Mouse (Mus musculus): ENCODE results near the gene Lamtor3. TPM values are rescaled to one million over a fixed set of nuclear protein-coding genes. Genes with fewer than 3 reads are reported as not detected.
"Not testable (repeated sequence)": the region's sequence is repeated elsewhere in the genome, so short reads cannot be mapped to it uniquely, and the experiment has no call there.

Lamtor3 gene
- polyA plus RNA-seq, 1 experiment from 2014 or later: 103 TPM

- Histone ChIP-seq H3K9ac (no peak overlapping the region), H3K27me3 (no peaks in the 10 kb centered on the region), H3K27ac (no peak overlapping the region), H3K9me3 (no peaks in the 10 kb centered on the region; the same call in 1 of the 2 replicates), H3K4me2 (no peak overlapping the region), H3K4me1 (no peaks in the 10 kb centered on the region), H3K4me3 (replicated peaks) (no peak overlapping the region), H3K36me3 (replicated peaks) (peaks cover 11% of the 10 kb centered on the region)
- WGBS: 92% methylated on average over 5 of the region's 5 CpGs
- no peak for ATAC-seq (ENCODE audit: low FRiP score)
These were observed 20.6 kb upstream of the Lamtor3 start for GRCm38 (mm10) chr3:137897685-137898084.

DNA sequence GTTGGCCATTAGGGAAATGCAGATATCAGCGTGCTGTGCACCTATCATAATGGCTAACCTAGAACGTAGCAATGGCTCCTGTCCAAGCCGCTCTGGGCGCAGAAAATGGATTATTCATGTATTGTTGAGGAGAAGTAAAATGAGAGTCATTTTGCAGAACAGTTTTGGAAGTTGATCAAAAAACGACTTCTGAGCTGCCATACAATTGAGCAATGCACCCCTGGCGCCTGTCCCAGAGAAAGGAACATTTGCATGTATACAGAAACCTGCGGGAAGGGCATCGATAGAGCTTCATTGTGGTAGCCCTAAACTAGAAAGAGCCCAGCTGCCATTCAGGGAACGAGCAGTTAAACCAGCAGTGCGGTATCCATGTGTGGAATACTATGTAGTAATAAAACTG, 18.2 kb upstream of the Lamtor3 start:
- ATAC-seq (ENCODE audit: low FRiP score): no peak
- H3K27ac ChIP-seq: no peak overlapping the region
- WGBS: 81% methylated on average over 10 of the region's 10 CpGs
- no peaks in the 10 kb centered on the region for H3K4me1 ChIP-seq
- H3K4me3 ChIP-seq (replicated peaks): no peak overlapping the region
- no peak overlapping the region for H3K9ac ChIP-seq
- peaks cover 5% of the 10 kb centered on the region for H3K36me3 ChIP-seq (replicated peaks)
- no peaks in the 10 kb centered on the region; the same call in 1 of the 2 replicates for H3K9me3 ChIP-seq
- H3K27me3 ChIP-seq: no peaks in the 10 kb centered on the region
- H3K4me2 ChIP-seq: no peak overlapping the region

DNA sequence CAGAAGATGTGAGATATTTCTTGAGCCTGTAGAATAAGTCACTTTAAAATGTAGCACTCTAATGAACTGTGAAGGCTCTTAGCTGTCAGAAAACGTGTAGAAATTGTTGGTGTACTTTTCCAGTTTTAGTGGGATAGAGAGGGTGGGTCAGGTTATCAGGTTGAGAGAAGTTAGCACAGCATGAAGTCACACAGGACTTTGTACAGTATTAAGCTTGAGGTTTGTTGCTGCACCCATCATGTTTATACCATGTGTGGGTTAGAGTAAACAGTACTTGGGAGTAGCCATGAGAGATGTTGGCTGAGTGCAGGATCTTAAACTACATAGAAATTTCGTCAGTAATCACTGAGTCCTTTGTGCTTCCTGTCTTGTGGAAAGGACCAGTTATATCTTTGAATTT, 5.2 kb upstream of the Lamtor3 start:
- no peaks in the 10 kb centered on the region for H3K27me3 ChIP-seq
- no peak for ATAC-seq (ENCODE audit: low FRiP score)
- H3K4me1 ChIP-seq: peaks cover 8% of the 10 kb centered on the region
- no peak overlapping the region for H3K27ac ChIP-seq
- no peak overlapping the region for H3K4me2 ChIP-seq
- H3K4me3 ChIP-seq (replicated peaks): no peak overlapping the region
- H3K36me3 ChIP-seq (replicated peaks): 0 out of 2 replicates have a peak, but pooled peaks cover 5% of the 10 kb centered on the region
- H3K9me3 ChIP-seq: no peaks in the 10 kb centered on the region
- 73% methylated on average over 2 of the region's 2 CpGs for WGBS
- no peak overlapping the region for H3K9ac ChIP-seq

- H3K4me2 ChIP-seq; H3K36me3 ChIP-seq (replicated peaks); H3K27ac ChIP-seq; H3K4me3 ChIP-seq (replicated peaks); H3K27me3 ChIP-seq; H3K9ac ChIP-seq; H3K9me3 ChIP-seq; ATAC-seq (ENCODE audit: low FRiP score): not testable (repeated sequence)
- peaks cover 15% of the 10 kb centered on the region for H3K4me1 ChIP-seq
- 80% methylated on average over 1 of the region's 1 CpGs for WGBS
These were observed 3.7 kb upstream of the Lamtor3 start for GRCm38 (mm10) chr3:137914567-137914966.

GRCm38 (mm10) chr3:137917694-137918171, 573 bp upstream of the Lamtor3 start:
- ATAC-seq (ENCODE audit: low FRiP score): peak; percentile 21; the same call in 1 of the 2 replicates
- H3K27me3 ChIP-seq: no peaks in the 10 kb centered on the region
- H3K4me1 ChIP-seq: peaks cover 16% of the 10 kb centered on the region
- 4% methylated on average over 12 of the region's 12 CpGs for WGBS
- peak overlapping the region; percentile 87 for H3K9ac ChIP-seq
- H3K4me2 ChIP-seq: peak overlapping the region; percentile 86
- peaks cover 15% of the 10 kb centered on the region; the same call in 1 of the 2 replicates for H3K36me3 ChIP-seq (replicated peaks)
- no peaks in the 10 kb centered on the region for H3K9me3 ChIP-seq
- H3K4me3 ChIP-seq (replicated peaks): peak overlapping the region; percentile 88
- H3K27ac ChIP-seq: peak overlapping the region; percentile 80

- Histone ChIP-seq H3K27ac (peak overlapping the region; percentile 80; the same call in 1 of the 2 replicates), H3K4me2 (peak overlapping the region; percentile 86), H3K4me3 (replicated peaks) (peak overlapping the region; percentile 88), H3K27me3 (no peaks in the 10 kb centered on the region), H3K9ac (peak overlapping the region; percentile 87), H3K4me1 (peaks cover 16% of the 10 kb centered on the region), H3K36me3 (replicated peaks) (peaks cover 15% of the 10 kb centered on the region; the same call in 1 of the 2 replicates), H3K9me3 (no peaks in the 10 kb centered on the region)
- WGBS: 14% methylated on average over 6 of the region's 6 CpGs
- peak; percentile 33 for ATAC-seq (ENCODE audit: low FRiP score)
These were observed 616 bp downstream of the Lamtor3 start for GRCm38 (mm10) chr3:137918932-137919311.

GRCm38 (mm10) chr3:137919398-137919797, 1.1 kb downstream of the Lamtor3 start:
- 90% methylated on average over 7 of the region's 7 CpGs for WGBS

DNA sequence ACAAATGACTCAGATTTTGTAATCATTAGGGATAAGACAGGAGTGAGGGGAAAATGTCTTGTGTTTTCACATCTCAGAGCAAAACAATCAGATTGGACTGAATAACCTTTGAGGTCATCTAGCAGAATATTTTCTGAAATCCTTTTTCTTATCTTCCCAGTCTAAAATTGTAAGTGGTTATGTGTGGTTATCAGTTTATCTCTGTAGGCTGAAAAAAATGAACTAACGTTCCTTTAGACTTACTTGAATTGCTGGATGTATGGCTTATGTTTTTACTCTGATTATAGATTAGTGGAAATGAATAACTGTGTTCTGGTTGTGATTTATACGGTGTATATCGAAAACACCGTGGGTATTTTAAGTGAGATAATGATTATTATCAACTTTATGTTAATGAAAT, 2.3 kb downstream of the Lamtor3 start:
- no peak overlapping the region for H3K27ac ChIP-seq
- H3K4me1 ChIP-seq: peaks cover 16% of the 10 kb centered on the region
- no peak overlapping the region for H3K9ac ChIP-seq
- no peak for ATAC-seq (ENCODE audit: low FRiP score)
- no peaks in the 10 kb centered on the region for H3K27me3 ChIP-seq
- WGBS: 96% methylated on average over 4 of the region's 4 CpGs
- H3K4me2 ChIP-seq: no peak overlapping the region
- no peak overlapping the region for H3K4me3 ChIP-seq (replicated peaks)
- no peaks in the 10 kb centered on the region for H3K9me3 ChIP-seq
- peaks cover 26% of the 10 kb centered on the region for H3K36me3 ChIP-seq (replicated peaks)

More at GRCm38 (mm10) chr3:137919398-137919797, 1.1 kb downstream of the Lamtor3 start:
- no peak overlapping the region for H3K27ac ChIP-seq
- H3K4me1 ChIP-seq: peaks cover 16% of the 10 kb centered on the region
- peak overlapping the region; percentile 88 for H3K4me3 ChIP-seq (replicated peaks)
- no peak for ATAC-seq (ENCODE audit: low FRiP score)
- H3K9ac ChIP-seq: peak overlapping the region; percentile 87
- H3K4me2 ChIP-seq: peak overlapping the region; percentile 86
- H3K36me3 ChIP-seq (replicated peaks): peaks cover 18% of the 10 kb centered on the region
- no peaks in the 10 kb centered on the region for H3K27me3 ChIP-seq
- H3K9me3 ChIP-seq: no peaks in the 10 kb centered on the region

GRCm38 (mm10) chr3:137927010-137927409, 8.7 kb downstream of the Lamtor3 start:
- peaks cover 39% of the 10 kb centered on the region for H3K36me3 ChIP-seq (replicated peaks)
- WGBS: 90% methylated on average over 4 of the region's 4 CpGs

GRCm38 (mm10) chr3:137929940-137930339, 11.6 kb downstream of the Lamtor3 start:
- WGBS: 97% methylated on average over 3 of the region's 3 CpGs
- H3K4me2 ChIP-seq: no peak overlapping the region
- no peak overlapping the region for H3K9ac ChIP-seq
- no peak overlapping the region for H3K4me3 ChIP-seq (replicated peaks)
- H3K27ac ChIP-seq: no peak overlapping the region
- H3K27me3 ChIP-seq: no peaks in the 10 kb centered on the region
- no peaks in the 10 kb centered on the region for H3K9me3 ChIP-seq
- peaks cover 29% of the 10 kb centered on the region for H3K36me3 ChIP-seq (replicated peaks)
- H3K4me1 ChIP-seq: no peaks in the 10 kb centered on the region
- no peak for ATAC-seq (ENCODE audit: low FRiP score)

More at GRCm38 (mm10) chr3:137927010-137927409, 8.7 kb downstream of the Lamtor3 start:
- Histone ChIP-seq H3K4me1 (no peaks in the 10 kb centered on the region), H3K4me3 (replicated peaks) (no peak overlapping the region), H3K4me2 (no peak overlapping the region), H3K9ac (no peak overlapping the region), H3K27ac (no peak overlapping the region), H3K9me3 (no peaks in the 10 kb centered on the region), H3K27me3 (no peaks in the 10 kb centered on the region)
- ATAC-seq (ENCODE audit: low FRiP score): no peak

DNA sequence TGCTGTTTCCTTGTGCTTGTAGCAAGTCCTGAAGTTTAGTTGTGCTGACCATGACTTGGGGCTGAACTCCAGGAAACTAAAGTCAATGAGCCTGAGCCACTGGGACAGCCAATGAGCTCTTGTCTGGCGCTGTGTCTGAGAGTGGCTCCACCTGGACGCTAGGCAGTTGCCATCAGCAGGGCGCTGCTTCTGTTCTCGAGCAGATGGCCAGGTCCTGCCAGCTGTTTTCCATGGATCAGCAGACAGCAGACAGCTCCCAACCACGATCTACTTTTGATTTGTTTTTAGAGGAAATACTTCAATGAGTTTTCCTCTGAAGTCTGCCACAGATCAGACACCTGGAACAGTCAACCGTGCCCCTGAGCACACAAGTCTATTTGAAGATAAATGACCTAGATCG, 14.4 kb downstream of the Lamtor3 start:
- no peaks in the 10 kb centered on the region for H3K27me3 ChIP-seq
- no peak overlapping the region for H3K9ac ChIP-seq
- H3K27ac ChIP-seq: no peak overlapping the region
- no peaks in the 10 kb centered on the region for H3K9me3 ChIP-seq
- ATAC-seq (ENCODE audit: low FRiP score): no peak
- H3K36me3 ChIP-seq (replicated peaks): peaks cover 10% of the 10 kb centered on the region
- 87% methylated on average over 7 of the region's 7 CpGs for WGBS
- no peak overlapping the region for H3K4me3 ChIP-seq (replicated peaks)
- no peak overlapping the region for H3K4me2 ChIP-seq
- peaks cover 14% of the 10 kb centered on the region for H3K4me1 ChIP-seq

- H3K4me1 ChIP-seq: peaks cover 16% of the 10 kb centered on the region
- no peaks in the 10 kb centered on the region for H3K9me3 ChIP-seq
- H3K27ac ChIP-seq: no peak overlapping the region
- H3K4me2 ChIP-seq: no peak overlapping the region
- ATAC-seq (ENCODE audit: low FRiP score): no peak
- H3K36me3 ChIP-seq (replicated peaks): peaks cover 8% of the 10 kb centered on the region
- no peak overlapping the region for H3K9ac ChIP-seq
- H3K27me3 ChIP-seq: no peaks in the 10 kb centered on the region
- no peak overlapping the region for H3K4me3 ChIP-seq (replicated peaks)
- WGBS: 94% methylated on average over 3 of the region's 3 CpGs
These were observed 15.7 kb downstream of the Lamtor3 start for GRCm38 (mm10) chr3:137933986-137934385.
